In genomic region chr1:195131675-195132015, GRCm38 (mm10) we compare ENCODE assay signal across 8 mouse cellular contexts. TPM values are rescaled to one million over a fixed set of nuclear protein-coding genes. Genes with fewer than 3 reads are reported as not detected.
DNase-seq lines count a peak whose midpoint lies in the region; ATAC-seq and TF ChIP-seq lines count a peak whose summit lies in the region.

No protein-coding gene starts in this region.

- H3K4me2 ChIP-seq in liver, embryonic 15.5 days = peak overlapping the region; percentile 69

- peak overlapping the region; percentile 93 for H3K9ac ChIP-seq in liver, embryonic 15.5 days

- H3K27ac ChIP-seq in testis, adult 2 months (ENCODE audit: control insufficient read depth, insufficient read depth, low read depth, low read length) = no peak overlapping the region
- H3K27ac ChIP-seq in liver, embryonic 15.5 days (replicated peaks) = peak overlapping the region; percentile 98

- H3K36me3 ChIP-seq in erythroblast, embryonic 14.5 days (ENCODE audit: control insufficient read depth) = peaks cover 33% of the 10 kb centered on the region
- H3K36me3 ChIP-seq in testis, adult 2 months (ENCODE audit: control insufficient read depth, insufficient read depth, low read length) = no peaks in the 10 kb centered on the region
- peaks cover 18% of the 10 kb centered on the region for H3K36me3 ChIP-seq in liver, embryonic 15.5 days (replicated peaks)

- H3K4me1 ChIP-seq in erythroblast, embryonic 14.5 days (ENCODE audit: control insufficient read depth) = peaks cover 42% of the 10 kb centered on the region
- no peaks in the 10 kb centered on the region for H3K4me1 ChIP-seq in testis, adult 2 months (ENCODE audit: control insufficient read depth, insufficient read depth, low read length)
- peaks cover 18% of the 10 kb centered on the region for H3K4me1 ChIP-seq in liver, embryonic 15.5 days (replicated peaks)

- 8% methylated on average over 4 of the region's 4 CpGs for WGBS in liver, embryonic 15.5 days (ENCODE audit: insufficient replicate concordance)

- TF ChIP-seq POLR2A in testis, adult 2 months (IDR thresholded peaks at IDR 0.05; ENCODE audit: control insufficient read depth, low read depth, low read length) = no peak

- H3K4me3 ChIP-seq in erythroblast, embryonic 14.5 days (replicated peaks) = peak overlapping the region; percentile 99
- peak overlapping the region; percentile 96; the same call in 1 of the 2 replicates for H3K4me3 ChIP-seq in testis, adult 2 months (ENCODE audit: control insufficient read depth, low read depth, low read length)
- H3K4me3 ChIP-seq in liver, embryonic 15.5 days (replicated peaks) = peak overlapping the region; percentile 79

- no peaks in the 10 kb centered on the region for H3K9me3 ChIP-seq in erythroblast, embryonic 14.5 days (ENCODE audit: control insufficient read depth, low read length)
- no peaks in the 10 kb centered on the region for H3K9me3 ChIP-seq in liver, embryonic 15.5 days (replicated peaks)

- ATAC-seq in erythroblast, adult 5-6 weeks (replicated peaks; ENCODE audit: low FRiP score, poor library complexity, severe bottlenecking) = no peak
- ATAC-seq in liver, embryonic 15.5 days (ENCODE audit: insufficient read depth) = no peak
- ATAC-seq in monocyte, adult 5-6 weeks (replicated peaks; ENCODE audit: insufficient number of reproducible peaks, low FRiP score, low TSS enrichment, poor library complexity, severe bottlenecking) = no peak

- DNase-seq in testis, postnatal 14 days (ENCODE audit: low spot score) = no peak
- no peak for DNase-seq in right cerebral cortex, postnatal 25 days
- DNase-seq in spleen, postnatal 10 days (ENCODE audit: low spot score in 2 of 2) = no peak

- H3K27me3 ChIP-seq in erythroblast, embryonic 14.5 days (ENCODE audit: control insufficient read depth) = no peaks in the 10 kb centered on the region
- H3K27me3 ChIP-seq in testis, adult 2 months (ENCODE audit: control insufficient read depth, insufficient read depth, low read length) = no peaks in the 10 kb centered on the region
- no peaks in the 10 kb centered on the region for H3K27me3 ChIP-seq in liver, embryonic 15.5 days

- no peak for TF ChIP-seq CTCF in testis, adult 2 months (IDR thresholded peaks at IDR 0.05; ENCODE audit: control insufficient read depth, insufficient read depth, insufficient replicate concordance, low read depth, low read length)

RNA-seq across cellular contexts. Expression of gene Cr1l, which starts 0.3 kb away (rescaled TPM):
- polyA plus RNA-seq in erythroblast, embryonic 14.5 days (2012) = 0.61 and 0.83 TPM in 2 replicates
- total RNA-seq in erythroblast, adult 5-6 weeks (2015; ENCODE audit: low replicate concordance) = 74.6 and 87.1 TPM in 2 replicates
- 85.6 and 112 TPM in 2 replicates for total RNA-seq in erythroblast, adult 5-6 weeks (2017; ENCODE audit: low replicate concordance)
- polyA plus RNA-seq in testis, adult 2 months (2012; rRNA removed) = 8.2 and 9.0 TPM in 2 replicates
- polyA plus RNA-seq in liver, embryonic 15.5 days (2015; fragmentation: Nextera tagmentation; extraction: Ambion mirVana) = 72.6 and 74.8 TPM in 2 replicates
- 225 to 242 TPM (median 238 TPM) in 3 replicates for total RNA-seq in monocyte, adult 5-6 weeks (2017)

RNA-seq across cellular contexts. Expression of gene Cd46, which starts 39.6 kb away (rescaled TPM):
- polyA plus RNA-seq in erythroblast, embryonic 14.5 days (2012) = 0.01 and 0.02 TPM in 2 replicates
- 10.4 and 14.0 TPM in 2 replicates for total RNA-seq in erythroblast, adult 5-6 weeks (2015; ENCODE audit: low replicate concordance)
- 5.0 and 11.7 TPM in 2 replicates for total RNA-seq in erythroblast, adult 5-6 weeks (2017; ENCODE audit: low replicate concordance)
- polyA plus RNA-seq in testis, adult 2 months (2012; rRNA removed) = 8.0 and 11.3 TPM in 2 replicates
- 0.93 and 1.0 TPM in 2 replicates for polyA plus RNA-seq in liver, embryonic 15.5 days (2015; fragmentation: Nextera tagmentation; extraction: Ambion mirVana)
- 1.9 to 5.1 TPM (median 4.5 TPM) in 3 replicates for total RNA-seq in monocyte, adult 5-6 weeks (2017)

RNA-seq across cellular contexts. Expression of gene Cr2, which starts 44.9 kb away (rescaled TPM):
- not detected in 2 replicates for polyA plus RNA-seq in erythroblast, embryonic 14.5 days (2012)
- total RNA-seq in erythroblast, adult 5-6 weeks (2015; ENCODE audit: low replicate concordance) = not detected in 2 replicates
- total RNA-seq in erythroblast, adult 5-6 weeks (2017; ENCODE audit: low replicate concordance) = 0.28 TPM in 1 of 2 replicates, not detected in the other
- 0.96 and 1.6 TPM in 2 replicates for polyA plus RNA-seq in testis, adult 2 months (2012; rRNA removed)
- polyA plus RNA-seq in liver, embryonic 15.5 days (2015; fragmentation: Nextera tagmentation; extraction: Ambion mirVana) = 0.14 TPM in 1 of 2 replicates, not detected in the other
- total RNA-seq in monocyte, adult 5-6 weeks (2017) = 8.7 to 35.8 TPM (median 13.1 TPM) in 3 replicates
